Mouse (Mus musculus) liver, adult 10 weeks (tissue): ENCODE data around the gene Kcnv2. TPM values are rescaled to one million over a fixed set of nuclear protein-coding genes. Genes with fewer than 3 reads are reported as not detected.

ENCODE experiments used
- polyA plus RNA-seq: library from polyadenylated mRNA; stranded (reverse); fragments of 350-450 nt; fragmentation: Illumina TruSeq; extraction: RNeasy Lipid Tissue Mini Kit (QIAGEN cat#74804); gene quantifications from one replicate; pipeline ENCODE4 v1.2.3, GENCODE M21; 2014; ENCODE audit warnings: low read depth, low replicate concordance

Gene Kcnv2
- polyA plus RNA-seq, result not detected

GRCm38 (mm10) chr19:27322281-27322680 is at the start of gene Kcnv2:
Gene Kcnv2 (plus strand): TSS chr19:27322588.

Other genes with a start within 250 kb of the Kcnv2 start
- gene Vldlr, start 106.1 kb upstream of the Kcnv2 start, polyA plus RNA-seq, result 6.3 TPM
- 69.1 TPM for gene Pum3, start 107.2 kb downstream of the Kcnv2 start, polyA plus RNA-seq